Mouse (Mus musculus): ENCODE data around the gene Vax1. TPM values are rescaled to one million over a fixed set of nuclear protein-coding genes. Genes with fewer than 3 reads are reported as not detected.

The Vax1 gene
- polyA plus RNA-seq, 1 experiment from 2014 or later: 0.14 TPM

DNA sequence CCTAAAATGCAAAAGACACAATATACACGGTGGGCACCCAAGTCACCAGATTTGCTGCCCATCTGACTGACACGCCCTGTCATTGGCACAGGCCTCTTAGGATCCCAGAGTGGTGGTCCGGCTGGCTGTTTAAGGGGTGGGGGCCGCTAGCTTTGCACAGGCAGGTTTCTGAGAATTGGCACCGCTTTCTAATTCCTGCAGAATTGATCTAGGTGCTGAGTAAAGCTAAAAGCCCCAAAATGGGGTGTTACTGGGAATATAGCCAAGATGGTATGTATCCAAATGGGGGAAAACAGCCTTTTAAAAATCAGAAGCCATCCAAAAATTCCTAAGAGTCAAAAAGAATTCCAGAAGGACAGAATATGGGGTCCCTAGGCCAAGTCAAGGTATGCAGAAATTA is 2.0 kb downstream of the Vax1 start:
- H3K4me1 ChIP-seq (replicated peaks): peaks cover 25% of the 10 kb centered on the region
- no peak overlapping the region for H3K9ac ChIP-seq
- no peak overlapping the region for H3K27ac ChIP-seq (replicated peaks)
- ATAC-seq (ENCODE audit: low FRiP score, low read depth): no peak
- WGBS: 21% methylated on average over 5 of the region's 5 CpGs
- H3K4me2 ChIP-seq: no peak overlapping the region
- H3K4me3 ChIP-seq: no peak overlapping the region
- peaks cover 90% of the 10 kb centered on the region for H3K27me3 ChIP-seq
- no peaks in the 10 kb centered on the region for H3K36me3 ChIP-seq
- no peaks in the 10 kb centered on the region for H3K9me3 ChIP-seq

GRCm38 (mm10) chr19:59166879-59167278 is 3.0 kb downstream of the Vax1 start:
- Histone ChIP-seq H3K9ac (no peak overlapping the region), H3K27me3 (peaks cover 91% of the 10 kb centered on the region), H3K36me3 (no peaks in the 10 kb centered on the region), H3K27ac (replicated peaks) (no peak overlapping the region), H3K9me3 (no peaks in the 10 kb centered on the region), H3K4me1 (replicated peaks) (peaks cover 25% of the 10 kb centered on the region), H3K4me3 (peak overlapping the region; percentile 32), H3K4me2 (peak overlapping the region; percentile 64)
- WGBS: 2% methylated on average over 13 of the region's 13 CpGs
- no peak for ATAC-seq (ENCODE audit: low FRiP score, low read depth)

DNA sequence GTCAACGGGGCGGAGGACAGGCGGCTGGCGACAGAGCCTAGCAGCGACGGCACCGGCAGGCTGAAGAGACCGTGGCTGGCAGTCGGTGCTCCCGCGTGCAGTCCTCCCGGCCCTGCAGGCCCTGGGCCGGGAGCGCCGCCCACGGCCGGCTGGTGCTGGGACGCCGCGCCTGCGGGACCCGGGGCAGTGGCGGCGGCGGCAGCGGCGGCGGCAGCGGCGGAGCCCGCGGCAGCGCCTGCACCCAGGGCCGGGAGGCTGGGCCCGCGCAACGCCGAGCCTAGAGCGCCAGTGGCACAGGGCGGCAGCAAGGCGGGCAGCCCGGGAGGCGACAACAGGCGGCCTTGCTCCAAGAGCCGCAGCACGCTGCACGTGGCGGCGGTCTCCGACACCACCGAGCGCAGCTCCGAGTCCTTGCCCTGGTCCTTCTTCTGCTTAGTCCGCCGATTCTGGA is 3.5 kb downstream of the Vax1 start:
- Histone ChIP-seq H3K27me3 (peaks cover 91% of the 10 kb centered on the region), H3K4me3 (peak overlapping the region; percentile 32), H3K9me3 (no peaks in the 10 kb centered on the region), H3K27ac (replicated peaks) (no peak overlapping the region), H3K4me2 (peak overlapping the region; percentile 64), H3K36me3 (no peaks in the 10 kb centered on the region), H3K9ac (0 out of 2 replicates have a peak overlapping the region, but pooled peaks have one; percentile 17), H3K4me1 (replicated peaks) (peaks cover 25% of the 10 kb centered on the region)
- WGBS: under 1% methylated on average over 54 of the region's 55 CpGs
- peak; percentile 51 for ATAC-seq (ENCODE audit: low FRiP score, low read depth)

- 4% methylated on average over 7 of the region's 7 CpGs for WGBS
Measured at GRCm38 (mm10) chr19:59165577-59165976, 4.3 kb downstream of the Vax1 start.

GRCm38 (mm10) chr19:59164896-59165560 is 4.8 kb downstream of the Vax1 start:
- no peak for ATAC-seq (ENCODE audit: low FRiP score, low read depth)
- Histone ChIP-seq H3K4me1 (replicated peaks) (peaks cover 22% of the 10 kb centered on the region), H3K9ac (no peak overlapping the region), H3K27ac (replicated peaks) (no peak overlapping the region), H3K36me3 (no peaks in the 10 kb centered on the region), H3K4me2 (no peak overlapping the region), H3K27me3 (peaks cover 95% of the 10 kb centered on the region), H3K4me3 (no peak overlapping the region), H3K9me3 (no peaks in the 10 kb centered on the region)
- WGBS: 5% methylated on average over 16 of the region's 16 CpGs

More at GRCm38 (mm10) chr19:59165577-59165976, 4.3 kb downstream of the Vax1 start:
- H3K27ac ChIP-seq (replicated peaks): no peak overlapping the region
- no peak overlapping the region for H3K4me2 ChIP-seq
- peaks cover 25% of the 10 kb centered on the region for H3K4me1 ChIP-seq (replicated peaks)
- H3K36me3 ChIP-seq: no peaks in the 10 kb centered on the region
- H3K9ac ChIP-seq: no peak overlapping the region
- no peaks in the 10 kb centered on the region for H3K9me3 ChIP-seq
- no peak for ATAC-seq (ENCODE audit: low FRiP score, low read depth)
- H3K27me3 ChIP-seq: peaks cover 92% of the 10 kb centered on the region
- H3K4me3 ChIP-seq: no peak overlapping the region

- ATAC-seq (ENCODE audit: low FRiP score, low read depth): no peak
- Histone ChIP-seq H3K27ac (replicated peaks) (no peak overlapping the region), H3K4me1 (replicated peaks) (peaks cover 13% of the 10 kb centered on the region), H3K9me3 (no peaks in the 10 kb centered on the region), H3K4me2 (no peak overlapping the region), H3K27me3 (peaks cover 95% of the 10 kb centered on the region), H3K9ac (no peak overlapping the region), H3K36me3 (no peaks in the 10 kb centered on the region), H3K4me3 (no peak overlapping the region)
- 4% methylated on average over 1 of the region's 1 CpGs for WGBS
Measured at GRCm38 (mm10) chr19:59164111-59164510, 5.7 kb downstream of the Vax1 start.

- Histone ChIP-seq H3K9ac (no peak overlapping the region), H3K4me3 (no peak overlapping the region), H3K27ac (replicated peaks) (no peak overlapping the region), H3K4me2 (no peak overlapping the region), H3K27me3 (peaks cover 44% of the 10 kb centered on the region), H3K4me1 (replicated peaks) (no peaks in the 10 kb centered on the region), H3K36me3 (no peaks in the 10 kb centered on the region), H3K9me3 (no peaks in the 10 kb centered on the region)
- WGBS: 84% methylated on average over 4 of the region's 4 CpGs
- ATAC-seq (ENCODE audit: low FRiP score, low read depth): no peak
Measured at GRCm38 (mm10) chr19:59156702-59157101, 13.2 kb downstream of the Vax1 start.

- Histone ChIP-seq H3K9me3 (no peaks in the 10 kb centered on the region), H3K27me3 (peaks cover 22% of the 10 kb centered on the region), H3K27ac (replicated peaks) (no peak overlapping the region), H3K9ac (no peak overlapping the region), H3K36me3 (no peaks in the 10 kb centered on the region), H3K4me3 (no peak overlapping the region), H3K4me1 (replicated peaks) (no peaks in the 10 kb centered on the region), H3K4me2 (no peak overlapping the region)
- WGBS: 91% methylated on average over 2 of the region's 2 CpGs
- no peak for ATAC-seq (ENCODE audit: low FRiP score, low read depth)
Measured at GRCm38 (mm10) chr19:59154171-59154570, 15.7 kb downstream of the Vax1 start.

DNA sequence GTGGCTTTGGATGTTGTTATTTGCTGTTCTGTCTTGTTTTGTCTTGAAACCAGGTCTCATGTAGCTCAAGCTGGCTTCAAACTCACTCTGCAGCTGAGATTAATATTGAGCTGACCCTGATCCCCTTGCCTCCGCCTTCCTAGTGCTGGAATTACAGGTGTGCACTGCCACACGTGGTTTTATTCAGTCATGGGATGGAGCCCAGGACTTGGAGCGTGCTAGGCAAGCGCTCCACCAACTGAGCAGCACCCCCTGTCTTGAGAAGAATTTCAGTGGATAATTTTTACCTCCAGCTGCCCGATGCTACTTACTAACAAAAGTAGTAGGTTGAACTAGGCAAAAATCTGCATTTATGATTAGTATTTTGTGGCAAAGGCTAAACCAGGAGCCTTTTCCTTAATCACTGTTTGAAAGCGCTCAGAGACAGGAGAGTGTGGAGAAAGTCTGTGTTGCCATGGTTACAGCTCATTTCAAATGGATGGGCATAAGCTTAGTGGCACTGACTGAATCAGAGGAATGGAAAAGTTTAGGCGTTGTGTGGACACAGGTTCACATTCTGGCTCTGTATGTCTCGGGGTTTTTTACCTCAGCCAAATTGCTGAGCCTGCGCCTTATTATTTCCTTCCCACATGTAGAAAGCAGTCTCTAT is 24.2 kb downstream of the Vax1 start:
- Histone ChIP-seq H3K27ac (replicated peaks) (no peak overlapping the region), H3K4me3 (no peak overlapping the region), H3K4me1 (replicated peaks) (peaks cover 12% of the 10 kb centered on the region), H3K36me3 (no peaks in the 10 kb centered on the region), H3K9ac (no peak overlapping the region), H3K9me3 (no peaks in the 10 kb centered on the region), H3K4me2 (no peak overlapping the region), H3K27me3 (no peaks in the 10 kb centered on the region)
- ATAC-seq (ENCODE audit: low FRiP score, low read depth): no peak; the same call in 1 of the 2 replicates
- WGBS: 51% methylated on average over 9 of the region's 9 CpGs

- no peak overlapping the region for H3K4me3 ChIP-seq
- H3K27me3 ChIP-seq: no peaks in the 10 kb centered on the region
- H3K4me1 ChIP-seq (replicated peaks): peaks cover 12% of the 10 kb centered on the region
- no peaks in the 10 kb centered on the region for H3K36me3 ChIP-seq
- no peak overlapping the region for H3K27ac ChIP-seq (replicated peaks)
- no peak overlapping the region for H3K9ac ChIP-seq
- ATAC-seq (ENCODE audit: low FRiP score, low read depth): no peak
- WGBS: 71% methylated on average over 6 of the region's 6 CpGs
- no peak overlapping the region for H3K4me2 ChIP-seq
- H3K9me3 ChIP-seq: no peaks in the 10 kb centered on the region
Measured at GRCm38 (mm10) chr19:59145064-59145463, 24.8 kb downstream of the Vax1 start.

GRCm38 (mm10) chr19:59142206-59142605 is 27.6 kb downstream of the Vax1 start:
- Histone ChIP-seq H3K9me3 (no peaks in the 10 kb centered on the region), H3K4me2 (no peak overlapping the region), H3K4me1 (replicated peaks) (peaks cover 12% of the 10 kb centered on the region), H3K9ac (no peak overlapping the region), H3K27ac (replicated peaks) (no peak overlapping the region), H3K27me3 (no peaks in the 10 kb centered on the region), H3K36me3 (no peaks in the 10 kb centered on the region), H3K4me3 (no peak overlapping the region)
- no peak for ATAC-seq (ENCODE audit: low FRiP score, low read depth)
- 57% methylated on average over 4 of the region's 4 CpGs for WGBS

- no peak for ATAC-seq (ENCODE audit: low FRiP score, low read depth)
- Histone ChIP-seq H3K4me1 (replicated peaks) (peaks cover 4% of the 10 kb centered on the region), H3K27me3 (peaks cover 11% of the 10 kb centered on the region), H3K27ac (replicated peaks) (no peak overlapping the region), H3K9me3 (no peaks in the 10 kb centered on the region), H3K36me3 (no peaks in the 10 kb centered on the region), H3K9ac (no peak overlapping the region), H3K4me3 (no peak overlapping the region), H3K4me2 (no peak overlapping the region)
- WGBS: 61% methylated on average over 8 of the region's 8 CpGs
Measured at GRCm38 (mm10) chr19:59135387-59135786, 34.5 kb downstream of the Vax1 start.

All from hindbrain, embryonic 15.5 days (tissue).